Mouse (Mus musculus): ENCODE data around the gene Ceacam14.

Gene Ceacam14

GRCm38 (mm10) chr7:17812333-17812732, at the start of gene Ceacam14:
Gene Ceacam14, plus strand, starts transcription at chr7:17812633.
- DNase-seq: no peak
